Mouse (Mus musculus) bone marrow, adult 2 months (tissue): ENCODE data around the gene Ctf2.

Experiments used
- CTCF ChIP-seq: fragments of 200-500 bp; IDR thresholded peaks from 2 replicates; pipeline ENCODE4 v1.5.1; 2011; ENCODE audit warnings: low read length, control low read depth; ENCODE audit not compliant: control insufficient read depth, insufficient read depth
- POLR2A ChIP-seq: fragments of 200-500 bp; IDR thresholded peaks from 2 replicates; pipeline ENCODE4 v1.6.1; 2011; ENCODE audit warnings: low read depth, mild to moderate bottlenecking, control low read depth, low read length, borderline replicate concordance; ENCODE audit not compliant: control insufficient read depth

GRCm38 (mm10) chr7:127700712-127701331 is 31.1 kb downstream of the Ctf2 start:
- TF ChIP-seq POLR2A, result no peak
- TF ChIP-seq CTCF, result no peak
